Mouse (Mus musculus) lung, adult 2 months (tissue): ENCODE data around the gene Mas1.

Experiments used
- CTCF ChIP-seq: fragments of 200-500 bp; IDR thresholded peaks from 2 replicates; pipeline ENCODE4 v1.5.1; 2011; ENCODE audit warnings: mild to moderate bottlenecking, low read length, control low read depth; ENCODE audit not compliant: insufficient read depth
- POLR2A ChIP-seq: fragments of 200-500 bp; IDR thresholded peaks from 2 replicates; pipeline ENCODE4 v1.6.1; 2011; ENCODE audit warnings: low read depth, mild to moderate bottlenecking, control low read depth, low read length, borderline replicate concordance; ENCODE audit errors: extremely low read depth

DNA sequence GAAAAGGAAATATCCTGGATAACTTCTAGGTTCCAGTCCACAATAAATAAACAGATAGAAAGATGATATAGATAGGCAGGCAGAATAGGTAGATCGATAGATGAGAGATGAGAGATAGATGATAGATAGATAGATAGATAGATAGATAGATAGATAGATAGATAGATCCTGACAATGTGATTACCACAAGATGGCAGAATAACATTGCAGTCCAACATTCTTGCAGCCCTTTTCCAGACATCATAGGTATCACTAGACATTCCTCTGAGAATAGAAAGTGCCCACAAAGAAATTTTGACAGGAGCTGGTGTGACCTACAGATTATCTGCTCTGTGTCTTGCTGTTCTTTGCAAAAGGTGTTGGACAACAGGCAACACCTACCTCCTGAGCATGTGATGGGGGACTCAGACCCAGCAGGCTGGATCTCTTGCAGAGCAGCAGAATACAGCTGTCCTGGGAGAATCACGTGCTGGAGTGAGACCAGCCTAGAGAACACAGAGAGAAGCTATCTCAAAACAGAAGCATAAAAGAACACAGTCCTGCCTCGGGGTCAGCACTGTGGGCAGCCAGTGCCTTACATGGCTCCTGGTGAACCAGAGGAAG, 70.4 kb downstream of the Mas1 start:
- no peak for TF ChIP-seq POLR2A
- no peak for TF ChIP-seq CTCF
